Mouse (Mus musculus) cerebellum, adult 2 months (tissue): ENCODE data around the gene Slc25a38.

Experiments
- CTCF ChIP-seq: fragments of 200-500 bp; IDR thresholded peaks from 2 replicates; pipeline ENCODE4 v1.5.1; 2011; ENCODE audit warnings: low read depth, mild to moderate bottlenecking, control low read depth, low read length, moderate library complexity, borderline replicate concordance; ENCODE audit not compliant: insufficient read depth
- POLR2A ChIP-seq: fragments of 200-500 bp; IDR thresholded peaks from 2 replicates; pipeline ENCODE4 v1.6.1; 2011; ENCODE audit warnings: low read length, control low read depth, borderline replicate concordance; ENCODE audit not compliant: insufficient read depth

- TF ChIP-seq CTCF (no peak), POLR2A (no peak)
These were observed 6.0 kb downstream of the Slc25a38 start for GRCm38 (mm10) chr9:120116184-120116624.
